Mouse (Mus musculus): ENCODE results near the gene 4930550C14Rik. TPM values are rescaled to one million over a fixed set of nuclear protein-coding genes. Genes with fewer than 3 reads are reported as not detected.

4930550C14Rik gene
- polyA plus RNA-seq, 1 experiment, result 1.1 TPM

DNA sequence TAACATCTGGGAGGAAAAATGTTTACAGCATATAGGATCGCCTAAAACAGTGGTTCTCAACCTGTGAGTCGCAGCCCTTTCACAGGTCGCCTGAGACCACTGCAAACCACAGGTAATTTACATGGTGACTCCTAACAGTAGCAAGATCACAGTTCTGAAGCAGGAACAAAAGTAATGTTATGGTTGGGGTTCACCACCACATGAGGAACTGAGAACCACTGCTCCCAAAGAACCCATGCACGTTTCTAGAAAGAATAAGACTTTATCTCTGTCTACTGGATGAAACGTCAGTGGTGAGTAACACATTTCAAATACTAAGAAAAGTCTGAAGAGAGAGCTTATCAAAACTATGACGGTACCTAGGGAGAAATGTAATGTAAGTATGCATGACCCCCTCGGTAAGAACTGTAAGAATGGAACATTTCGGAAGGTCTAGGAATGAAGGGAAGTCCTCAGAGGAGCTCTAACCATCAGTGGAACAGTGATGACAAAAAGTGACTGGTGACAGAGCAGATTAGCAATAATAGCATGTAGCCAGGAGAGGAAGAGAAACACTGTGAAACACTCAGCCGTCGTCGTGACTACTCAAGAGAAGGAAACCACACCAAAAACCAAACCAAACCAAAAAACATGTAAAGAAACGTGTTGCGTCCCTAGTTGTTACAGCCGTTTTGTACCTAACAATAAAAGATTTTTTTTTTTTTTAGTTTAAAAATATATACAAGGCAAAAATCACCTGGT lies 33.9 kb downstream of the 4930550C14Rik start:
- Histone ChIP-seq H3K4me1 (ENCODE audit: control insufficient read depth, insufficient read depth, low read length) (no peaks in the 10 kb centered on the region), H3K4me3 (ENCODE audit: insufficient read depth, low read length) (no peak overlapping the region), H3K27ac (ENCODE audit: insufficient read depth, low read depth, low read length) (no peak overlapping the region)
- TF ChIP-seq POLR2A (IDR thresholded peaks at IDR 0.05; ENCODE audit: borderline replicate concordance, low read depth, low read length) (no peak), CTCF (IDR thresholded peaks at IDR 0.05; ENCODE audit: low read depth, low read length) (no peak)

DNA sequence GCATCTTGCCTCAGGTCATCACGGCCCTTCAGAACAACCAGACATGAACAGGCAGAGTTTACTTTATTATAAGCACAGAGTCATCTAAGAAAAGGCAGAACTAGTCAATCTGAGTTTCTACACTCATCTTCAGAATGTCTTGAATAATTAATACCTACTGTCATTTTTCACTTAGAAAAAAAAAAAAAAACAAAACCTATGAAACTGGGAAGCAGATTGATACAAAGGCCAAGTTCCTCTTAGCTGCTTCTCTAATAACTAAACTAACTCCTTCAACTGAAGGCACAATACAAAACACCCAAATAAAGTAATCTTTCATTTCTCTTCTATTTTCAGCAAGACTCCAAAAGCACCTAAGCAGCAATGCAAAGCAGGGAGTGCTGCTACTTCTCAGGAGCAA lies 48.5 kb downstream of the 4930550C14Rik start:
- H3K4me3 ChIP-seq (ENCODE audit: insufficient read depth, low read length), result no peak overlapping the region
- peaks cover 3% of the 10 kb centered on the region for H3K4me1 ChIP-seq (ENCODE audit: control insufficient read depth, insufficient read depth, low read length)
- TF ChIP-seq POLR2A (IDR thresholded peaks at IDR 0.05; ENCODE audit: borderline replicate concordance, low read depth, low read length) (no peak), CTCF (IDR thresholded peaks at IDR 0.05; ENCODE audit: low read depth, low read length) (no peak)
- no peak overlapping the region for H3K27ac ChIP-seq (ENCODE audit: insufficient read depth, low read depth, low read length)

DNA sequence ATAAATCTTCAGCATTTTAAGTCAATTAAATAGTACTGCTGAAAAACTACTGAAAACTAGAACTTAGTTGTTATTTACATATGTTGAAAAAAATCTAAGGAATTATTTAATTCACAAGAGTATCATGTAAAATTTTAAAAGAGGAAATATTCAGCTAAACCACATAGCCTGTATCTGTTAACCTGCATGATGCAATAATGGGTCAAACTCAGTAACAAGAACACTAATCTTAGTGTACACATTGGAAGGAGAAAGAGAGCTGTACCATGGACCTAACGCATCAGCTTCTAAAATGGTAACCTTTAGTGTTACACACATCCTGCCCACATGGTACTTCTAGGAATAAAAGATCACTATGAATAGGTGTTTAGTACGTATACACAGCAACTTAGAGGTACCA lies 49.9 kb downstream of the 4930550C14Rik start:
- Histone ChIP-seq H3K4me1 (ENCODE audit: control insufficient read depth, insufficient read depth, low read length) (peaks cover 3% of the 10 kb centered on the region), H3K4me3 (ENCODE audit: insufficient read depth, low read length) (no peak overlapping the region), H3K27ac (ENCODE audit: insufficient read depth, low read depth, low read length) (no peak overlapping the region)
- TF ChIP-seq CTCF (IDR thresholded peaks at IDR 0.05; ENCODE audit: low read depth, low read length) (no peak), POLR2A (IDR thresholded peaks at IDR 0.05; ENCODE audit: borderline replicate concordance, low read depth, low read length) (no peak)

DNA sequence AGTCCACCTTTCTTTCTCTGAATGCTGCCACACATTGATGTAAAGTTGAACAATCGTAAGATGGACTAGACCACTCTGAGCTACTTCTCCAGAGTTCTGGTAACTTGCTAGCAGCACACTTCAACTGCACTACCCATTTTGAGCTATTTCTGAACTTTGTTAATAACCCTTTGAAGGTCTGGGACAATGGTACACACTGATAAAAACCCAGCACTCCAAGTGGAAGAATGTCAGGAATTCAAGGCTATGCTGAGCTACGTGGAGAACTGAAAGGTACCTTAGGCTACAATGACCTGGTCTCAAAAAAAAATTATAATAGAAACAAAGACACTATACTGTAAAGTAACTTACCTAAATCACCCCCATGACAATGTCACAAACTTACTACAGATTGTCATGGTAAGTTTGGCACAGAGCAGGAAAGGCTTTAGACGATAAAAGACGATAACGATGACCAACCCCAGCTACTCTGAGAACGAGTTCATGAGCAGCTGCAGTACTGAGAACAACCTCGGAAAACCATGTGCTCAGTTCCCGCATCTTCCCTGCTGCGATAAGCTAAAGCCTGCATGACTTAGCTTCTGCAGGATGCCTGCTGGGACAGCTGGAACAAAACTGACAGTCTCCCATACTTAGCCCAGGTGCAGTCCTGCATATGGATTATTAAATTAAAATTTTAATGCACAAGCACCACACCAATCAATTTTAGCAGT lies 70.8 kb downstream of the 4930550C14Rik start:
- TF ChIP-seq CTCF (IDR thresholded peaks at IDR 0.05; ENCODE audit: low read depth, low read length), result no peak
- TF ChIP-seq POLR2A (IDR thresholded peaks at IDR 0.05; ENCODE audit: borderline replicate concordance, low read depth, low read length), result no peak
- H3K27ac ChIP-seq (ENCODE audit: insufficient read depth, low read depth, low read length), result no peak overlapping the region
- H3K4me3 ChIP-seq (ENCODE audit: insufficient read depth, low read length), result no peak overlapping the region
- H3K4me1 ChIP-seq (ENCODE audit: control insufficient read depth, insufficient read depth, low read length), result no peaks in the 10 kb centered on the region

Other genes starting within 250 kb of the 4930550C14Rik start
- gene Ddx10, start 154.3 kb upstream of the 4930550C14Rik start, polyA plus RNA-seq (2012; ENCODE audit: insufficient read depth, insufficient read length, missing spikeins), result 14.5 and 15.4 TPM in 2 replicates
- not detected in 2 replicates for gene Exph5, start 100.7 kb upstream of the 4930550C14Rik start, polyA plus RNA-seq (2012; ENCODE audit: insufficient read depth, insufficient read length, missing spikeins)
- 16.7 and 18.2 TPM in 2 replicates for gene Kdelc2, start 18.3 kb upstream of the 4930550C14Rik start, polyA plus RNA-seq (2012; ENCODE audit: insufficient read depth, insufficient read length, missing spikeins)
- gene Atm, start 134.4 kb downstream of the 4930550C14Rik start, polyA plus RNA-seq (2012; ENCODE audit: insufficient read depth, insufficient read length, missing spikeins), result 10.9 and 12.3 TPM in 2 replicates
- gene Npat, start 134.7 kb downstream of the 4930550C14Rik start, polyA plus RNA-seq (2012; ENCODE audit: insufficient read depth, insufficient read length, missing spikeins), result 8.1 and 10.6 TPM in 2 replicates
- gene Acat1, start 208.1 kb downstream of the 4930550C14Rik start, polyA plus RNA-seq (2012; ENCODE audit: insufficient read depth, insufficient read length, missing spikeins), result 44.7 and 45.0 TPM in 2 replicates

Data from bone marrow macrophage, adult 2 months (primary cell).